ENCODE assay signal across 8 mouse cellular contexts in genomic region chr8:69921141-69921540, GRCm38 (mm10). TPM values are rescaled to one million over a fixed set of nuclear protein-coding genes. Genes with fewer than 3 reads are reported as not detected.
DNase-seq lines count a peak whose midpoint lies in the region; ATAC-seq and TF ChIP-seq lines count a peak whose summit lies in the region.

No protein-coding gene starts in this region.

- peaks cover 23% of the 10 kb centered on the region for H3K36me3 ChIP-seq in embryonic facial prominence, embryonic 13.5 days
- H3K36me3 ChIP-seq in kidney, embryonic 16.5 days (ENCODE audit: insufficient read depth, low read length) = peaks cover 17% of the 10 kb centered on the region
- H3K36me3 ChIP-seq in midbrain, postnatal 0 days (ENCODE audit: insufficient read depth, low read length) = peaks cover 5% of the 10 kb centered on the region; the same call in 1 of the 2 replicates

- H3K9ac ChIP-seq in embryonic facial prominence, embryonic 13.5 days = peak overlapping the region; percentile 12; the same call in 1 of the 2 replicates
- H3K9ac ChIP-seq in kidney, embryonic 16.5 days (replicated peaks; ENCODE audit: low read length) = peak overlapping the region; percentile 40
- 0 out of 2 replicates have a peak overlapping the region, but pooled peaks have one; percentile 1 for H3K9ac ChIP-seq in midbrain, postnatal 0 days (replicated peaks; ENCODE audit: low read length, poor library complexity, severe bottlenecking)

- no peak overlapping the region for H3K4me2 ChIP-seq in embryonic facial prominence, embryonic 13.5 days
- H3K4me2 ChIP-seq in kidney, embryonic 16.5 days (replicated peaks; ENCODE audit: low read depth, low read length) = no peak overlapping the region
- H3K4me2 ChIP-seq in midbrain, postnatal 0 days (ENCODE audit: low read depth, low read length, poor library complexity, severe bottlenecking) = no peak overlapping the region

- H3K27ac ChIP-seq in embryonic facial prominence, embryonic 13.5 days = peak overlapping the region; percentile 68
- H3K27ac ChIP-seq in kidney, embryonic 16.5 days (ENCODE audit: low read length) = peak overlapping the region; percentile 80
- peak overlapping the region; percentile 80 for H3K27ac ChIP-seq in midbrain, postnatal 0 days (ENCODE audit: low read depth, low read length)

- 94% methylated on average over 2 of the region's 2 CpGs for WGBS in embryonic facial prominence, embryonic 13.5 days
- 88% methylated on average over 2 of the region's 2 CpGs for WGBS in kidney, embryonic 16.5 days
- WGBS in midbrain, postnatal 0 days = 98% methylated on average over 2 of the region's 2 CpGs

- DNase-seq in kidney, adult 18-20 months = peak; percentile 44
- no peak for DNase-seq in kidney, postnatal 4 days
- no peak for DNase-seq in midbrain, postnatal 0 days (ENCODE audit: low spot score)
- DNase-seq in frontal cortex, postnatal 36 days (ENCODE audit: low spot score in 2 of 2) = no peak
- DNase-seq in lung, postnatal 10 days = no peak
- no peak for DNase-seq in left cerebral cortex, postnatal 25 days (ENCODE audit: low spot score in 2 of 2)

- H3K27me3 ChIP-seq in embryonic facial prominence, embryonic 13.5 days = no peaks in the 10 kb centered on the region
- no peaks in the 10 kb centered on the region for H3K27me3 ChIP-seq in kidney, embryonic 16.5 days (ENCODE audit: insufficient read depth, low read length)
- H3K27me3 ChIP-seq in midbrain, postnatal 0 days (ENCODE audit: insufficient read depth, low read length) = no peaks in the 10 kb centered on the region

- ATAC-seq in embryonic facial prominence, embryonic 13.5 days (ENCODE audit: insufficient number of reproducible peaks, insufficient read depth, low FRiP score, low TSS enrichment, low read depth) = no peak
- no peak for ATAC-seq in kidney, embryonic 16.5 days (ENCODE audit: low FRiP score, low TSS enrichment)
- ATAC-seq in midbrain, postnatal 0 days (ENCODE audit: low FRiP score) = no peak

- no peak overlapping the region for H3K4me3 ChIP-seq in embryonic facial prominence, embryonic 13.5 days
- H3K4me3 ChIP-seq in kidney, embryonic 16.5 days (ENCODE audit: low read length) = no peak overlapping the region
- H3K4me3 ChIP-seq in midbrain, postnatal 0 days (ENCODE audit: low read depth, low read length) = no peak overlapping the region

- H3K9me3 ChIP-seq in embryonic facial prominence, embryonic 13.5 days = no peaks in the 10 kb centered on the region
- no peaks in the 10 kb centered on the region for H3K9me3 ChIP-seq in kidney, embryonic 16.5 days (ENCODE audit: low read length)
- no peaks in the 10 kb centered on the region for H3K9me3 ChIP-seq in midbrain, postnatal 0 days (ENCODE audit: low read length)

- peaks cover 18% of the 10 kb centered on the region for H3K4me1 ChIP-seq in embryonic facial prominence, embryonic 13.5 days
- H3K4me1 ChIP-seq in kidney, embryonic 16.5 days (ENCODE audit: insufficient read depth, low read length) = peaks cover 18% of the 10 kb centered on the region
- peaks cover 8% of the 10 kb centered on the region; the same call in 1 of the 2 replicates for H3K4me1 ChIP-seq in midbrain, postnatal 0 days (ENCODE audit: insufficient read depth, low read length)

- intact Hi-C loops in left cerebral cortex, postnatal 25 days (cut with DNase I) = no loop called here

- TF ChIP-seq CTCF in midbrain, postnatal 0 days (IDR thresholded peaks at IDR 0.05) = no peak

RNA-seq across cellular contexts. Expression of gene Yjefn3, which starts 18.6 kb away (rescaled TPM):
- polyA plus RNA-seq in embryonic facial prominence, embryonic 13.5 days (2015; fragmentation: Nextera tagmentation; extraction: Ambion mirVana) = 3.6 TPM in 2 replicates
- 3.1 and 5.0 TPM in 2 replicates for polyA plus RNA-seq in kidney, embryonic 16.5 days (2015; fragmentation: Nextera tagmentation; extraction: Ambion mirVana)
- total RNA-seq in midbrain, postnatal 0 days (2014; rRNA removed) = 7.6 and 8.0 TPM in 2 replicates
- 13.4 and 15.4 TPM in 2 replicates for polyA plus RNA-seq in midbrain, postnatal 0 days (2015; fragmentation: Nextera tagmentation; extraction: Ambion mirVana)
- total RNA-seq in left cerebral cortex, postnatal 25 days (2021) = 10 to 100 TPM; 21.6 to 23.7 TPM

RNA-seq across cellular contexts. Expression of gene Ndufa13, which starts 18.8 kb away (rescaled TPM):
- 178 and 184 TPM in 2 replicates for polyA plus RNA-seq in embryonic facial prominence, embryonic 13.5 days (2015; fragmentation: Nextera tagmentation; extraction: Ambion mirVana)
- 197 and 199 TPM in 2 replicates for polyA plus RNA-seq in kidney, embryonic 16.5 days (2015; fragmentation: Nextera tagmentation; extraction: Ambion mirVana)
- total RNA-seq in midbrain, postnatal 0 days (2014; rRNA removed) = 55.6 and 86.8 TPM in 2 replicates
- polyA plus RNA-seq in midbrain, postnatal 0 days (2015; fragmentation: Nextera tagmentation; extraction: Ambion mirVana) = 239 and 243 TPM in 2 replicates
- 100 to 1,000 TPM; 153 to 154 TPM for total RNA-seq in left cerebral cortex, postnatal 25 days (2021)

RNA-seq across cellular contexts. Expression of gene Tssk6, which starts 19.2 kb away (rescaled TPM):
- polyA plus RNA-seq in embryonic facial prominence, embryonic 13.5 days (2015; fragmentation: Nextera tagmentation; extraction: Ambion mirVana) = 4.5 and 4.7 TPM in 2 replicates
- 3.8 and 3.9 TPM in 2 replicates for polyA plus RNA-seq in kidney, embryonic 16.5 days (2015; fragmentation: Nextera tagmentation; extraction: Ambion mirVana)
- total RNA-seq in midbrain, postnatal 0 days (2014; rRNA removed) = not detected in 2 replicates
- 4.4 and 4.6 TPM in 2 replicates for polyA plus RNA-seq in midbrain, postnatal 0 days (2015; fragmentation: Nextera tagmentation; extraction: Ambion mirVana)
- under 1 TPM; 0.53 to 0.66 TPM for total RNA-seq in left cerebral cortex, postnatal 25 days (2021)

RNA-seq across cellular contexts. Expression of gene Cilp2, which starts 33.7 kb away (rescaled TPM):
- 0.96 and 1.1 TPM in 2 replicates for polyA plus RNA-seq in embryonic facial prominence, embryonic 13.5 days (2015; fragmentation: Nextera tagmentation; extraction: Ambion mirVana)
- 0.94 and 0.99 TPM in 2 replicates for polyA plus RNA-seq in kidney, embryonic 16.5 days (2015; fragmentation: Nextera tagmentation; extraction: Ambion mirVana)
- total RNA-seq in midbrain, postnatal 0 days (2014; rRNA removed) = 12.0 and 14.9 TPM in 2 replicates
- 7.5 and 8.0 TPM in 2 replicates for polyA plus RNA-seq in midbrain, postnatal 0 days (2015; fragmentation: Nextera tagmentation; extraction: Ambion mirVana)
- 1 to 10 TPM in 1 of 2 experiments, under 1 TPM in 1; 0.76 to 1.1 TPM for total RNA-seq in left cerebral cortex, postnatal 25 days (2021)
